19 mouse cellular contexts compared by ENCODE assay signal in genomic region chr11:31912958-31913357, GRCm38 (mm10). TPM values are rescaled to one million over a fixed set of nuclear protein-coding genes. Genes with fewer than 3 reads are reported as not detected.
"Had no signal": no experiment of that assay in that cellular context is flagged by ENCODE, and none has a peak within 500 bp of the region (broad histone marks: within the 10 kb centered on the region; RNA-seq: fewer than 3 reads in every experiment).

No protein-coding gene starts in this region.

- H3K4me3 ChIP-seq: neural tube, embryonic 13.5 days; neural tube, embryonic 15.5 days; stomach, embryonic 15.5 days had no signal

- H3K9me3 ChIP-seq: neural tube, embryonic 13.5 days; neural tube, embryonic 15.5 days; stomach, embryonic 15.5 days had no signal

- H3K4me1 ChIP-seq: neural tube, embryonic 13.5 days; stomach, embryonic 15.5 days had no signal

- H3K9ac ChIP-seq: neural tube, embryonic 13.5 days; neural tube, embryonic 15.5 days; stomach, embryonic 15.5 days had no signal

- H3K27me3 ChIP-seq: neural tube, embryonic 13.5 days; neural tube, embryonic 15.5 days; stomach, embryonic 15.5 days had no signal

- H3K27ac ChIP-seq: neural tube, embryonic 13.5 days; neural tube, embryonic 15.5 days; stomach, embryonic 15.5 days; stomach, postnatal 0 days had no signal

- H3K36me3 ChIP-seq: neural tube, embryonic 13.5 days; neural tube, embryonic 15.5 days; stomach, embryonic 15.5 days had no signal

- DNase-seq: retina, postnatal 1 day; right cerebral cortex, adult 18-20 months; right cerebral cortex, postnatal 14 days; right cerebral cortex, postnatal 25 days; right cerebral cortex, postnatal 4 days; spleen, adult 18-20 months; thymus, adult 18-20 months; thymus, adult 2 months; thymus, postnatal 14 days; thymus, postnatal 25 days; thymus, postnatal 36 days; thymus, postnatal 4 days had no signal

- H3K4me2 ChIP-seq: neural tube, embryonic 13.5 days; neural tube, embryonic 15.5 days; stomach, embryonic 15.5 days had no signal

RNA-seq across cellular contexts. Expression of gene 4930524B15Rik, which starts 52.4 kb away (rescaled TPM):
- total RNA-seq: neutrophil, adult 5-6 weeks had no signal
- polyA plus RNA-seq: small intestine, adult 2 months; spleen, adult 2 months; stomach, embryonic 15.5 days had no signal
